Mouse (Mus musculus) cerebellum, postnatal 36 days (tissue): ENCODE data around the gene Myzap.
"Not testable (repeated sequence)": the region's sequence is repeated elsewhere in the genome, so short reads cannot be mapped to it uniquely, and the experiment has no call there.

Experiments
- DNase-seq, 2 experiments: peaks; one replicate each; pipeline ENCODE4 v3.0.0; 2021 to 2022; ENCODE audit warnings: mixed read lengths in 2 of 2

Myzap gene

GRCm38 (mm10) chr9:71591938-71592548 lies at the start of gene Myzap:
TSS of gene Myzap (minus strand) at chr9:71592360.
- DNase-seq, result peak; percentile 33 to 42

GRCm38 (mm10) chr9:71640361-71640927 lies 48.3 kb upstream of the Myzap start:
- no peak for DNase-seq

- no peak for DNase-seq
Measured at GRCm38 (mm10) chr9:71638198-71638597, 46.0 kb upstream of the Myzap start.

- DNase-seq, result no peak
Measured at GRCm38 (mm10) chr9:71636854-71637253, 44.7 kb upstream of the Myzap start.

- no peak for DNase-seq
Measured at GRCm38 (mm10) chr9:71635627-71636026, 43.5 kb upstream of the Myzap start.

- DNase-seq, result no peak
Measured at GRCm38 (mm10) chr9:71634916-71635315, 42.8 kb upstream of the Myzap start.

GRCm38 (mm10) chr9:71628921-71629320 lies 36.8 kb upstream of the Myzap start:
- DNase-seq, result no peak

- no peak for DNase-seq
Measured at GRCm38 (mm10) chr9:71628286-71628685, 36.1 kb upstream of the Myzap start.

- DNase-seq, result no peak
Measured at GRCm38 (mm10) chr9:71625961-71626360, 33.8 kb upstream of the Myzap start.

GRCm38 (mm10) chr9:71624793-71625495 lies 32.8 kb upstream of the Myzap start:
- DNase-seq, result peak; percentile 46 to 61

- DNase-seq, result peak in 1 of 2 experiments; percentile 21
Measured at GRCm38 (mm10) chr9:71623871-71624569, 31.9 kb upstream of the Myzap start.

- DNase-seq, result no peak
Measured at GRCm38 (mm10) chr9:71622593-71622992, 30.4 kb upstream of the Myzap start.

- no peak for DNase-seq
Measured at GRCm38 (mm10) chr9:71621968-71622367, 29.8 kb upstream of the Myzap start.

GRCm38 (mm10) chr9:71620116-71620515 lies 28.0 kb upstream of the Myzap start:
- DNase-seq, result not testable (repeated sequence)

- no peak for DNase-seq
Measured at GRCm38 (mm10) chr9:71617363-71617762, 25.2 kb upstream of the Myzap start.

- DNase-seq, result peak; percentile 67 to 72
Measured at GRCm38 (mm10) chr9:71616185-71616584, 24.0 kb upstream of the Myzap start.

- DNase-seq, result no peak
Measured at GRCm38 (mm10) chr9:71614643-71615042, 22.5 kb upstream of the Myzap start.

- DNase-seq, result no peak
Measured at GRCm38 (mm10) chr9:71612981-71613380, 20.8 kb upstream of the Myzap start.

GRCm38 (mm10) chr9:71611876-71612275 lies 19.7 kb upstream of the Myzap start:
- no peak for DNase-seq

- no peak for DNase-seq
Measured at GRCm38 (mm10) chr9:71609010-71609409, 16.9 kb upstream of the Myzap start.

- no peak for DNase-seq
Measured at GRCm38 (mm10) chr9:71606296-71607057, 14.3 kb upstream of the Myzap start.

GRCm38 (mm10) chr9:71604914-71605635 lies 12.9 kb upstream of the Myzap start:
- DNase-seq, result no peak
